Mouse (Mus musculus): ENCODE data around the gene Rhox13.

- no peak for TF ChIP-seq POLR2A (IDR thresholded peaks at IDR 0.05; ENCODE audit: insufficient read length, low read depth)
- no peak for TF ChIP-seq TCF3 (IDR thresholded peaks at IDR 0.05; ENCODE audit: insufficient read length, low read depth)
- no peak for TF ChIP-seq MAX (IDR thresholded peaks at IDR 0.05; ENCODE audit: low read depth)
- no peak for TF ChIP-seq POLR2AphosphoS2 (IDR thresholded peaks at IDR 0.05; ENCODE audit: insufficient read length, low read depth)
- no peak for TF ChIP-seq MYOD1 (IDR thresholded peaks at IDR 0.05; ENCODE audit: control insufficient read depth in 1 of 3, insufficient read length in 2 of 3, low read depth in 2 of 3)
- TF ChIP-seq MYOG (IDR thresholded peaks at IDR 0.05; ENCODE audit: control insufficient read depth in 1 of 3, insufficient read depth in 1 of 3, insufficient read length in 2 of 3, low read depth in 2 of 3): no peak
- no peak for TF ChIP-seq SRF (IDR thresholded peaks at IDR 0.05; ENCODE audit: control insufficient read depth, insufficient read length, low read depth)
- TF ChIP-seq TCF12 (IDR thresholded peaks at IDR 0.05; ENCODE audit: insufficient read depth, poor library complexity, severe bottlenecking): no peak
- no peak for TF ChIP-seq E2F4 (IDR thresholded peaks at IDR 0.05; ENCODE audit: insufficient read depth)
- no peak for TF ChIP-seq USF1 (IDR thresholded peaks at IDR 0.05; ENCODE audit: low read depth)
- TF ChIP-seq CEBPB (IDR thresholded peaks at IDR 0.05; ENCODE audit: insufficient read depth, poor library complexity, severe bottlenecking): no peak
Measured at GRCm38 (mm10) chrX:38121478-38121877, 459 bp downstream of the Rhox13 start.
